Mouse (Mus musculus) adrenal gland (tissue): ENCODE measurements around the gene Bfsp2.

Experiments
- intact Hi-C: fragments of 180-260 bp; cut with DNase I; formaldehyde crosslinking; loops from one replicate; pipeline ENCODE4 v1.15.1; 2025

The Bfsp2 gene

DNA sequence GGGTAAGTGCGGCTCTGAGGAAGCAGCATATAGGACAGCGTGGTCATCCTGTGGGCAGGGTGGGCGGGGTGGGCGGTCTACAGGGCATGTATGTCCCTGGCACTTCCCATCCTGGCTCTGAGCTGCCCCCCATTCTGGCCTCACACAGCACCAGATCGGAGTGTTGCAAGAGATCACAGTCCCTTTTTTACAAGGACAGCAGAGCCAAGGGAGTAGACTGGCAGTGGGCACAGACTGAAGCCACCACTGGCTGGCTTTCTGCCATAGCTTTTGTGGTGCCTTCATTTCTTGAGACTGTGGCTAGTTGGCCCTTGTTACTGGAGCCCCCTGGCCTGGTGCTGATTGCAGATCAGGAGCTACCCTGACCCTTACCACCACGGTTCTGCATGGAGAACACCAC, 6.0 kb upstream of the Bfsp2 start:
- intact Hi-C loops: no loop called here

DNA sequence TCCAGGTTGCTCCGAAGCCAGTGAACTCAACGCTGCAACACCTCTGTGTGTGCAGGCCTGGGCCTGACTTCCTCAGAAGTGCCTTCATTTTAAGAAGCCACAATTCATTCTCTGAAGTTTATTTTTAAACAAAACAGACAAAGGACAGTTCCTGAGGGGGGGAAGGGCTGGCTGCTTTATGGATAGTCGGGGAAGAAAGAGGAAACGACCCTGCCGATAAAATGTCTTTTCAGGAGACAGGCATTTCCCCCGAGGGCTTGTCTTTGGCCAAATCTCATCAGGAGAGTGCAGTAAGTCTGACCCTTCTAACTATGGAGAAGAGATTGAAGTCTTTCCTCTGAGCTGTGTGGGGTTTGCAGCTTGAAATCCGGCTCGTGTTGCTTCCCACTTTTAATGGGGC, 5.4 kb upstream of the Bfsp2 start:
- intact Hi-C loops: no loop called here

GRCm38 (mm10) chr9:103480603-103481220, 492 bp upstream of the Bfsp2 start:
- intact Hi-C loops: no loop called here

- intact Hi-C loops: no loop called here
Measured at GRCm38 (mm10) chr9:103475414-103475813, 4.8 kb downstream of the Bfsp2 start.

- intact Hi-C loops: no loop called here
Measured at GRCm38 (mm10) chr9:103473915-103474688, 6.1 kb downstream of the Bfsp2 start.

GRCm38 (mm10) chr9:103471784-103472183, 8.4 kb downstream of the Bfsp2 start:
- intact Hi-C loops: no loop called here

- intact Hi-C loops: no loop called here
Measured at GRCm38 (mm10) chr9:103469516-103469915, 10.7 kb downstream of the Bfsp2 start.

DNA sequence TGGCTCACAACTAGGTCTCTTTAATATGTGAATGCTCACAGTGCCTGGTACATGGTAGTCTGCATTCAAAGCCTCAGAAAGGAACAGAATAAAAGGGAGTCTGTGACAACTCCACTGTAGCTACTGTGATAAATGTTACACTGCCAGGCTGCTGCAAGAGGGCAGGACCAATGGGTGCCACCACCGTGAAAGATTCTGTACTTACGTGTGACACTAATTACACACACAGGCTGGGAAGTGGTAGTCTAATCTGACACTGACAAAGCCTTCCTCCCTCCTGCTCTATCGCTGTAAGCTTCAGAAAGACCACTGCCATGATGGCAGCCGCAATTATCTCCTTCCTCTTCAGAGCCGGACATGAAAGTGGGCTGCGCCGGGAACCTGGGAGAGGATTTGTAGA, 11.3 kb downstream of the Bfsp2 start:
- intact Hi-C loops: no loop called here

GRCm38 (mm10) chr9:103465711-103466220, 14.5 kb downstream of the Bfsp2 start:
- intact Hi-C loops: no loop called here

- intact Hi-C loops: no loop called here
Measured at GRCm38 (mm10) chr9:103465293-103465692, 14.9 kb downstream of the Bfsp2 start.

- intact Hi-C loops: no loop called here
Measured at GRCm38 (mm10) chr9:103463833-103464232, 16.4 kb downstream of the Bfsp2 start.

DNA sequence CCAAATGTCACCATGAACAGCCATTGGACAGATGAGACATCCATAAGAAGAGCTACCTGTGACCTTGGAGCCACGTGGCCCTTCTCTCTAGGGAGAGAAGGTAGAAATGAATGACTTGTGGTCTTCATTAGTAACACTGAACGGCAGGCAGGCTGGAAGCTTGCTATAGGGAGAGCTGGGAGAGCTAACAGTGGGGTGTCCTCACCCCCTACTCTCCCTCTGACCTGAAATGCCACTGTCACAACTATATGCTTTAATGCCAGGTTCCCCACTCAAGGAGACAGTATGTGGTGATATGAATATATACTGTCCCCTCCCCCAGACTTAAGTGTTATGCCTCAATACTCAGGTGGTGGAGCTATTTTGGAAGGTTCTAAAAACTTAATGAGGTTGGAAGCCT, 20.4 kb downstream of the Bfsp2 start:
- intact Hi-C loops: no loop called here

DNA sequence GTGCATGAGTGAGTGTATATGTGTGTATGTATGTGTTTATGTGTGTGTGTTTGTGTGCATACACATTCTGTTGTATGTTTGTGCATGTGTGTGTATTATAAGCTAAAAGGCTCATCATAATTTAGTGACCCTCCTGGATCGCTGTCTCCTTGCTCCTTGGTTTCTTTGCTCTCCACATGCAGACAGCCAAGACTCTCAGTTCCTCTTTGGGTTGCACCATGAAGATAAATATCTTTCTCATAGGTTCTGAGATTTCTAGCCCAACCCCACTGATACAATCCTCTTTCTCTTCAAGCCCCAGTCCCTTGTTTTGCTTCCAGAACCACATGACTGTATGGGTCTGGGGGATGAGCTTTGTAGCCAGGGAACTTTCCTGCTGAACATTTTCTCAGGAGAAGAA, 20.9 kb downstream of the Bfsp2 start:
- intact Hi-C loops: no loop called here

- intact Hi-C loops: no loop called here
Measured at GRCm38 (mm10) chr9:103449651-103450050, 30.6 kb downstream of the Bfsp2 start.

- intact Hi-C loops: no loop called here
Measured at GRCm38 (mm10) chr9:103449092-103449491, 31.1 kb downstream of the Bfsp2 start.

DNA sequence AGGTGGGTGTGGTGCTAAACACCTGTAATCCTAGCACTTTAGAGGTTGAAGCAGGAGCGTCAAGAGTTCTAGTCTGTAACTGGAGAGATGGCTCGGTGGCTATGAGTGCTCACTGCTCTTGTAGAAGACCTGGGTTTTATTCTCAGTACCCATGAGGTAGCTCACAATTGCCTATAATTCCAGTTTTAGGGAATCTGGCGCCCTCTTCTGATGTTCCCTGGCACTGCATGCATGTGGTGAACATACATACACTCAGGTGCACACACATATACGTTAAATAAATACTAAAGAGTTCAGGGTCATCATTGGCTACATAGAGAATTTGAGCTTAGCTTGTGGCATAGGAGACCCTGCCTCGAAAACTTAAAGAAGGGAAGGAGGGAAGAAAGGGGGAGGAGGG, 35.6 kb downstream of the Bfsp2 start:
- intact Hi-C loops: no loop called here

DNA sequence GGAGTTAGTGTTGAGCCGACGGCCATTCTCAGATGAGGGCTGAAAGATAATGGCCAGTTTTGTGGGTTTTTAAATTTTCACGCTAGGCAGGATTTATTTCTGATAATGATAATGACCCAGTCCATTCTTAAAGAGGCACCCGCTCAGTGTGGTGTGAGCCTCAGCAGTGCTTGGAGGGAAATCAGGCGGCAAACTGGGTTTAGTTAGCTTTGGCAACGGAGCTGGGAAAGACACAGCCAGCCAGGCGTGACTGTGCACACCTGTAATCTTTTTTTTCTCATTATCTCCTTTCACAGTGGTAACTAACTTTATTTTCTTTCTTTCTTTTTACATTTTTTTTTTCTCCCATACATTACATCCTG, 36.4 kb downstream of the Bfsp2 start:
- intact Hi-C loops: no loop called here

DNA sequence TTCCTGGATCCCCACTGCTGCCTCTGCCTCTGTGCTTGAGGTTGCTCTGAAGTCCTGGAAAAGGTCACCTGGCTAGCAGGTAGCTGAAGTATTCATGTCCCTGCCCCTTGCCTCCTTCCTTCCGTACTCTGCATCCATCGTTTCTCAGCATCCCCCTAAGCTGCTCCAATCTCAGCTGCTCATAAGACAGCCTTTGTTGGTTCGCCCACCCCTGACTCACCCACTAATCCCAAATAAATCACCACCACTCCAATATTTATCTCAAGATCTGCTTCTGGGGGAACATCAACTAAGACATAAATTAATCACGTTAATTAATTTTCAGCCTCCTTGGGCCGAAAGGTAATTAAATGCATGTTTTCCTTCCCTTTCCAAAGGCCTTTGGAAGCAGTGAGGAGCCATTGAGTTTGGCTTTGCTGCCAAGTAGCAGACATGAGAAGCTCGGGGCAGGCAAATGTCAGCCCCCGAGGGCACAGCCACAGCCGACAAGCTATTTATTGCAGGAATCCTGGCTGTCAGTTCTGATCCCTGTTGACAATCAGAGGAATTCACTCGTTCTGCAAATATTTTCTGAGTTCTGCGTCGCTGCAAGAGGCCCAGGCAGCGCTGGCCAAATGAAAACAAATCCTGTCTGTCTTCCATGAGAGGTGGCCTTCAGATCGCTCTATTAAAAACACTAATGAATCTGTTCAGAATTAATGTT, 36.9 kb downstream of the Bfsp2 start:
- intact Hi-C loops: no loop called here

- intact Hi-C loops: no loop called here
Measured at GRCm38 (mm10) chr9:103440597-103440996, 39.6 kb downstream of the Bfsp2 start.

GRCm38 (mm10) chr9:103437104-103437503, 43.1 kb downstream of the Bfsp2 start:
- intact Hi-C loops: no loop called here

DNA sequence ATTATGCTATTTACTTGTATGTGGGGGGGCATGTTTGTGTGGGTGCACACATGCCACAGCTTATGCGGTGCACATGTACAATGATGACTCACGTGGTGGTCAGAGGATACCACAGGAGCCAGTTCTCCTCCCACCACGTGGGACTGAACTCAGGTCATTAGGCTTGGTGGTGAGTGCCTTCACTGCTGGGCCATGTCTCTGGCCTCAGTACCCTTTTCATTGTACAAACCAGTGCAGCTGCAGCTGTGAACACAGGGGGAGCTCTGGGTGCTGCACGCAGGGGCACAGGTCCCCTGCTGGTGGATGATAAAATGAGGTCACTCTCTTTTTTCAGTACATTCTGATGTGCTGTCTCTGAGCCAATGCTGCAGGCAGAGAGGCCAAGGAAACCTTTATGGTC, 46.1 kb downstream of the Bfsp2 start:
- intact Hi-C loops: no loop called here

DNA sequence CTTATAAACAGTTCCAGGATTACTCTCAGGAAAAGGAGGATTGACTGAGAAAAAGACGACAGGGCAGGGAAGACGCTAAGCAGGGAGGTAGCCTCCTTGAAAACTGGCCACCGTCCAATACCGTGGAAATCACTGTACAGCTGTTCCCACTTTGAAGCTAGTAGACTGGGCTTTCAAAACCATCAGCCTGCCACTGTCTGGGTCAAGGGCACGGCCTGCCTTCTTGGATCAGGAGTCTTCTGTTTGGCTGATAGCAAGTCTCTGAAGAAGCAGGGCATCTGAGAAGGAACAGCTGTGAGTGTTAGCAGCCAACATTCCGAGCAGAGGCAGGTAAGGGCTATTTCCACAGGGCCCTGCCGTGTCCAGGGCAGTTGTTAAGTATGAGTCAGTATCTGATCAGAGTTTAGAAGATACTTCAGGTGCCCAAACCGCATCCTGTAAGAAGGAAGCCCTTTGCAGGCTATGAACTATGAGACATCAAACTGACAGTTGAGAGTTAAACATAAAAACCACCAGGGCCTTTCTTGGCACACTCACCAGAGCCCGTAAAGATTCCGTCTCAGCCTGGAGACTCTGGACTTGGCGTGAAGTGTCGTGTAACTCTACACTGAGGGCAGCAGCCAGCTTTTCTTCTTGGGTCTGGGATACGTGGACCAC, 48.0 kb downstream of the Bfsp2 start:
- intact Hi-C loops: no loop called here
